Mouse (Mus musculus) liver, postnatal 0 days (tissue): ENCODE results near the gene Snrnp25.

Experiments used
- CTCF ChIP-seq: sonication (generic); IDR thresholded peaks from 2 replicates; pipeline ENCODE4 v1.5.1; 2016; ENCODE audit warnings: antibody characterized with exemption, low read depth
- EP300 ChIP-seq: IDR thresholded peaks from 2 replicates; pipeline ENCODE4 v1.6.1; 2016; ENCODE audit warnings: antibody characterized with exemption, low read depth, mild to moderate bottlenecking

- TF ChIP-seq CTCF, result 0 out of 2 replicates have a peak, but pooled peaks have one; percentile 13
- no peak for TF ChIP-seq EP300
Measured at GRCm38 (mm10) chr11:32223297-32223967, 18.2 kb downstream of the Snrnp25 start.
